Mouse (Mus musculus): ENCODE data around the gene Slc37a2.

GRCm38 (mm10) chr9:37187407-37187806, 68.1 kb downstream of the Slc37a2 start:
- TF ChIP-seq CTCF (IDR thresholded peaks at IDR 0.05 in 2 of 3, conservative IDR thresholded peaks at IDR 0.05 in 1 of 3; ENCODE audit: control insufficient read depth in 1 of 3, insufficient read depth in 1 of 3, low read depth in 2 of 3, low read length in 3 of 3, poor library complexity in 1 of 3, severe bottlenecking in 1 of 3) (no peak), POLR2A (IDR thresholded peaks at IDR 0.05; ENCODE audit: control insufficient read depth in 1 of 2, insufficient read depth in 1 of 2, low read depth in 1 of 2, low read length in 2 of 2, poor library complexity in 1 of 2) (no peak), BHLHE40 (IDR thresholded peaks at IDR 0.05; ENCODE audit: borderline replicate concordance, low read depth, low read length) (no peak), POLR2AphosphoS2 (IDR thresholded peaks at IDR 0.05; ENCODE audit: low read length) (no peak), EP300 (IDR thresholded peaks at IDR 0.05; ENCODE audit: low read depth in 1 of 2, low read length in 2 of 2) (no peak), ELF1 (IDR thresholded peaks at IDR 0.05; ENCODE audit: low read depth, low read length) (no peak)
